Mouse (Mus musculus) heart, embryonic 16.5 days (tissue): ENCODE data around the gene Grm8. TPM values are rescaled to one million over a fixed set of nuclear protein-coding genes. Genes with fewer than 3 reads are reported as not detected.

Experiments used
- ATAC-seq: fragments of 200-750 bp; cut with Nextera tagmentation; replicated peaks from 2 replicates; pipeline ENCODE4 v1.8.0; 2017; ENCODE audit warnings: moderate number of reproducible peaks; ENCODE audit not compliant: insufficient read depth, low FRiP score; ENCODE audit errors: extremely low read depth
- H3K27ac ChIP-seq: fragments of 300-500 bp; sonication (generic); 2 replicates; pipeline ENCODE4 v1.5.1; 2014; ENCODE audit warnings: mild to moderate bottlenecking, low read length, control low read depth, moderate library complexity
- H3K27me3 ChIP-seq: fragments of 300-500 bp; sonication (generic); 2 replicates; pipeline ENCODE4 v1.6.1; 2014; ENCODE audit warnings: low read length, mixed read lengths; ENCODE audit not compliant: control insufficient read depth, insufficient read depth
- H3K36me3 ChIP-seq: fragments of 300-500 bp; sonication (generic); 2 replicates; pipeline ENCODE4 v1.6.1; 2014; ENCODE audit not compliant: control insufficient read depth, insufficient read depth
- H3K4me1 ChIP-seq: fragments of 300-500 bp; sonication (generic); 2 replicates; pipeline ENCODE4 v1.6.1; 2014; ENCODE audit warnings: low read length, mixed read lengths; ENCODE audit not compliant: control insufficient read depth, insufficient read depth
- H3K4me2 ChIP-seq: fragments of 300-500 bp; sonication (generic); 2 replicates; pipeline ENCODE4 v1.6.1; 2014; ENCODE audit warnings: low read depth, mild to moderate bottlenecking, control low read depth, low read length
- H3K4me3 ChIP-seq: fragments of 300-500 bp; sonication (generic); 2 replicates; pipeline ENCODE4 v1.5.1; 2014; ENCODE audit warnings: mild to moderate bottlenecking, control low read depth, low read length
- H3K9ac ChIP-seq: fragments of 300-500 bp; sonication (generic); 2 replicates; pipeline ENCODE4 v1.6.1; 2014; ENCODE audit warnings: low read length, control low read depth
- H3K9me3 ChIP-seq: fragments of 300-500 bp; sonication (generic); replicated peaks from 2 replicates; pipeline ENCODE4 v1.6.1; 2016; ENCODE audit warnings: low read length; ENCODE audit not compliant: control insufficient read depth
- WGBS: fragments of 180-500 bp; shearing (Covaris S2); extraction: QIAGEN DNeasy Blood & Tissue Kit; methylation state at CpG from one replicate; pipeline ENCODE4 v1.1.7; 2014; 5-methylcytosine and 5-hydroxymethylcytosine counted together
- polyA plus RNA-seq: library from polyadenylated mRNA; unstranded; fragments of >200 nt; fragmentation: Nextera tagmentation; extraction: Ambion mirVana; gene quantifications from 2 replicates; pipeline ENCODE4 v1.2.1, GENCODE M21; 2015

Gene Grm8
- polyA plus RNA-seq, 1 experiment from 2014 or later, result 0.25 TPM

DNA sequence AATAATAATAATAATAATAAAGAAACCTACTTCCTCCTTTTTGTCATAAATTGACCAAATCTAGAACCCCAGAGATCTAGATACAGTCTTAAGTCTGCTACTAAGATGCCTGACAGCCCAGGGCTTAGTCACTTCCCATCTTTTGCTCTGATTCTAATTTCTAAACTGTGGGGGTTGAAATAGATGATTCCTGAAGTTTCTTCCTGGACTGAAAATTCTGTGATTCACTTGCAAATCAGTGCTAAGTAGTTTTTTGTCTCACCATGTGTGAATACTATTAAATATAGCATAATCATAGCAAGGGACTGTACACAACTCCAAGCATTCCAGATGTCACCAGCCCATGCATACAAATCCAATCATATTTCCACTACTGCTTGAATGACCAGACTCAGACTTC is 44.0 kb downstream of the Grm8 start:
- Histone ChIP-seq H3K9me3 (no peaks in the 10 kb centered on the region), H3K36me3 (no peaks in the 10 kb centered on the region), H3K4me2 (no peak overlapping the region), H3K4me3 (no peak overlapping the region), H3K4me1 (no peaks in the 10 kb centered on the region), H3K9ac (no peak overlapping the region), H3K27me3 (no peaks in the 10 kb centered on the region), H3K27ac (no peak overlapping the region)
- ATAC-seq, result no peak

DNA sequence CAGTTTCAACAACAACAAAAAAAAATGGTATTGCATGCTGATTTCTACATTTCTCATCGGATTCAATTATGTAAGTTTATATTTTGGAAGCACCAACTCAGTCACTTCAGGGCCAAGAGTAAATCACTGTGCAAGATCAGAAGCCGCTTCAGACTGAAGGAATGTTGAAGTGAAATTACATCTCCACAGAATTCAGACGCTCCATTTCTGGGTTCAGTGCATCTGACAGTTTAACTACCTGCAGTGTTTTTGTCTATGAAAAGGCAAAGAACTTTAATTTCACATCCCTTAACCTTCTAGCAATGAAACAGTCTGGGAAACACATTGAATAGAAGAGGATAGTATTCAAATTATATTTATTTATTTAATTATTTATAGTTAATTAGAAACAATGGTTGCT is 59.4 kb downstream of the Grm8 start:
- H3K27me3 ChIP-seq, result no peaks in the 10 kb centered on the region
- no peaks in the 10 kb centered on the region for H3K9me3 ChIP-seq
- WGBS, result 80% methylated on average over 3 of the region's 3 CpGs
- H3K36me3 ChIP-seq, result no peaks in the 10 kb centered on the region
- H3K4me2 ChIP-seq, result no peak overlapping the region
- H3K27ac ChIP-seq, result no peak overlapping the region
- H3K9ac ChIP-seq, result no peak overlapping the region
- H3K4me1 ChIP-seq, result no peaks in the 10 kb centered on the region
- no peak for ATAC-seq
- no peak overlapping the region for H3K4me3 ChIP-seq

DNA sequence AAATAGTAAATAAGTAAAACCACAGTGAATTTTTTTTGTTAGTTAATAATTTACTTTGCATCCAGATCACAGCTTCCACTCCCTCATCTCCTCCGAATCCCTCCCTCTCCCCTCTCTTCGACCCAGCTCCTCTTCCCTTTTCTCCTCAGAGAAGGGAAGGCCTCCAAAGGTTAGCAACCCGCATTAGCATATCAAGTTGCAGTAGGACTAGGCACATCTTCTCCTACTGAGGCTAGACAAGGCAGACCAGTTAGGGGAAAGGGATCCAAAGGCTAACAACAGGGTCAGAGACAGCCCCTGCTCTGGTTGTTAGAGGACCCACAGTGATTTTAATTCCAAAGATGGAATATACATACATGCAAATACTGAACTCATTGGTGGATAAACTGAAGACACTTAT is 60.5 kb downstream of the Grm8 start:
- H3K9me3 ChIP-seq, result no peaks in the 10 kb centered on the region
- no peak overlapping the region for H3K4me3 ChIP-seq
- no peak overlapping the region for H3K9ac ChIP-seq
- H3K27me3 ChIP-seq, result no peaks in the 10 kb centered on the region
- WGBS, result 59% methylated on average over 3 of the region's 3 CpGs
- no peaks in the 10 kb centered on the region for H3K36me3 ChIP-seq
- H3K4me2 ChIP-seq, result no peak overlapping the region
- H3K27ac ChIP-seq, result no peak overlapping the region
- no peaks in the 10 kb centered on the region for H3K4me1 ChIP-seq
- no peak for ATAC-seq

DNA sequence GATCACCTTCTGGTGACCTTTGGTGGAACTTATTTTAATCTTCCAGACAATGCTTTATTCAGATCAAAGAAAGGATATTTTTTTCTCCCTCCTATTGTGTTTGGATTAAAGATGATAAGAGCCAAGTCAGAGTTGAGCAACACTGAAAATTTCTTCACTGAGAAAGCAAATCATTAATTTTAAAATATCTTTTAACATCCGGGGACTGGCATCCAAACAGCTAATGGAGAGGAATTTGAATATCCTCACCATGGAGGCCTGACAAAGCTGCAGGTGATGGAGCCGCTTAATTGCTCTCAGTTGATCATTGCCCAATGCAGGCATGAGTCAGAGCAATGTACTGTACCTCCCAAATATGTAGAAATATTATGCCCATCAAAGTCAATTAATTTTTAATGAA is 83.0 kb downstream of the Grm8 start:
- no peak for ATAC-seq
- 85% methylated on average over 2 of the region's 2 CpGs for WGBS

DNA sequence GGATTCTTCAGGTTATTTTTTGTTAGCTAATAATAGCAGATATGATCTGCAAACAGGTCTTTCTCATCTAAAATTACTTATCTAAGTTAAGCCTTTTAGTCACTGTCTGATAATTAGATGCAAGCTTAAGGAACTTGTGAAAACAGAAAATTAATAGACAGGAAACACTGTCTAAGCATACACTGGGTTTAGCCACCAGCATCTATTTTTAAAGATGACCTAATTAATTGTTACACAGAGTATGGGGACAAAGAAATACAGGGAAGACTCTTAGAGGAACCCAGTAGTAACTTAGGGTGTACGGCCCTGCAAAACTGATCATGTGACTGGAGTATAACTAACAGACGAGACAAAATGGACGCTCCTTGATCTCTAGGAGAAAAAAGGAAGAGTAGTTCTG is 92.6 kb downstream of the Grm8 start:
- WGBS, result 67% methylated on average over 3 of the region's 3 CpGs
- Histone ChIP-seq H3K36me3 (no peaks in the 10 kb centered on the region), H3K4me2 (no peak overlapping the region), H3K4me3 (no peak overlapping the region), H3K9me3 (no peaks in the 10 kb centered on the region), H3K27ac (no peak overlapping the region), H3K27me3 (no peaks in the 10 kb centered on the region), H3K9ac (no peak overlapping the region), H3K4me1 (no peaks in the 10 kb centered on the region)
- no peak for ATAC-seq

More for the DNA sequence above, 83.0 kb downstream of the Grm8 start:
- Histone ChIP-seq H3K9me3 (no peaks in the 10 kb centered on the region), H3K27ac (no peak overlapping the region), H3K4me2 (no peak overlapping the region), H3K36me3 (no peaks in the 10 kb centered on the region), H3K27me3 (no peaks in the 10 kb centered on the region), H3K4me3 (no peak overlapping the region), H3K9ac (no peak overlapping the region), H3K4me1 (no peaks in the 10 kb centered on the region)

DNA sequence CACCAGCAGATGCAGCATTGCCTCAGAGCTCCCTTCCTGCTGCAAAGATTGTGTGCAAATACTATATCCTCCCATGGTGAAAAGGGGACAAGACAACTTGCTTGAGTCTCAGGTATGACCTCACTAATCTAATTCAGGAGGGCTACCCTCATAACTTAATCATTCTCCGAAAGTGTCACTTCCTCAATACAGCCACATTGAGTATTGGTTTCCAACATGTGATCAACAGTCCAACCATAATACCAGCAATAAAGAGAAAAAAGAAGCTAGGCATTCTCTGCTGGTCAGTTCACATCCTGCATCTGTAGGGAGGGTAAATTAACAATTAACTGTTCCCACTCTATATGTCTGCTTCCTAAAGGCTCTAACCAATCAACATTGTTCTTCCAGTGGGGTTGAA is 94.2 kb downstream of the Grm8 start:
- Histone ChIP-seq H3K36me3 (no peaks in the 10 kb centered on the region), H3K4me1 (no peaks in the 10 kb centered on the region), H3K4me3 (no peak overlapping the region), H3K27ac (no peak overlapping the region), H3K4me2 (no peak overlapping the region), H3K9me3 (no peaks in the 10 kb centered on the region), H3K27me3 (no peaks in the 10 kb centered on the region), H3K9ac (no peak overlapping the region)
- no peak for ATAC-seq
- 86% methylated on average over 1 of the region's 1 CpGs for WGBS

DNA sequence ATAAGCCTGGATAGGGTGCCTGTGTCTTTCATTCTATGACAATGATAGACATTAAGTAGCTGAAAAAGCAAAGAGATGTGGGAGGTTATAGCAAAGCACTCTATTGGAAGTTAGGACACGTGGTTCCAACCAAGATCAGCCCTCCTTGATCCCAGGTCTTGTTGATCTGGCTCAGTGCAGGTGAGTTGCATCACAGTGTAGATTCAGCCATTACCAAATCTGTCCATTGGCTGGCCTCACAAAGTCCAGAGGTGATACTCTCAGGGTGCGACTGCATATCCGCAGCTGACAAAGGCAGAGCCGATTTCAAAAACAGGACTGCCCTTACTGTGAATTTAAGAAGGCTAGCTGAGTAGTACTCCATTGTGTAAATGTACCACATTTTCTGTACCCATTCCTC is 103.0 kb downstream of the Grm8 start:
- Histone ChIP-seq H3K27ac (no peak overlapping the region), H3K9ac (no peak overlapping the region)
- ATAC-seq, result no peak

DNA sequence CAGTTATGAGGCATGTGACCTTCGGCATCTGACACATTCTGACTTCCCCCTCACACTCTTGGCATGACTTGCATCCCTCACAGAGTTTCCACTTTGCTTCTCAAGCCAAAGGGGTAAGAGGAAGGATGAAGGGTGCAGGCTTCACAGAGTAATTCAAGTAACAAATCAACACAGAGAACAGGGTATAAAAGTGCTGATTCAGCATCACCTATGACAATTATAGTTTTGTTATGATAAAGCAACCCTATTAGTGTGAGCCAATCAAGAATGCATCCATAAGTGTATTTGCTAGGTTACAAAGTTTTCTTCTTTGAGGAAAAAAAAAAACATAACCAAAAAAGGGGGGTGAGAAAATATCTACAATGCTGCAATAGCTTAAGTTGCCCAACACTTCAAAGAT is 117.3 kb downstream of the Grm8 start:
- Histone ChIP-seq H3K36me3 (no peaks in the 10 kb centered on the region), H3K27me3 (no peaks in the 10 kb centered on the region), H3K4me1 (no peaks in the 10 kb centered on the region), H3K9me3 (no peaks in the 10 kb centered on the region), H3K9ac (no peak overlapping the region), H3K4me3 (no peak overlapping the region), H3K27ac (no peak overlapping the region), H3K4me2 (no peak overlapping the region)
- no peak for ATAC-seq
- WGBS, result 73% methylated on average over 1 of the region's 1 CpGs

More for the DNA sequence above, 103.0 kb downstream of the Grm8 start:
- Histone ChIP-seq H3K4me3 (no peak overlapping the region), H3K4me1 (no peaks in the 10 kb centered on the region), H3K4me2 (no peak overlapping the region), H3K9me3 (no peaks in the 10 kb centered on the region), H3K36me3 (no peaks in the 10 kb centered on the region), H3K27me3 (no peaks in the 10 kb centered on the region)
- 86% methylated on average over 4 of the region's 4 CpGs for WGBS

DNA sequence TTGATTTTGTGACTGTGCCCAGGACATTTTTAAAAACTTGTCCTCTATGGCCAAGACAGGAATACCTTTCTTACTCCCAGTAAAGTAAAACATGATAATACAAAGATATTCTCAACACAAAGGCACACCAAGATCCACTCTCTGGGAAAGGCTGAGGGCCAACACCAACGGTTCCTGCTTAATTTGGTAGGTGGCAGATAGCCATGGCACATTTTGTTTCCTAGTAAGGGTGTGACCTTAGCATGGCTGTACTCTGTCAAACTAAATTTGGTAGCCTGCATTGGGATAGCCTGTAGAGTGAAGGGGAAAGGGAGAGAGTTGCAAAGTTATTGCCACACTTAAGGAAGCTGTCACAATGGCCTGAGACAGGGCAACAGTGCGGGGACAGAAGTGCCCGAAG is 128.0 kb downstream of the Grm8 start:
- WGBS, result 69% methylated on average over 3 of the region's 3 CpGs
- no peak overlapping the region for H3K9ac ChIP-seq
- no peaks in the 10 kb centered on the region for H3K4me1 ChIP-seq
- no peaks in the 10 kb centered on the region for H3K27me3 ChIP-seq
- no peak overlapping the region for H3K4me2 ChIP-seq
- H3K27ac ChIP-seq, result no peak overlapping the region
- no peaks in the 10 kb centered on the region for H3K9me3 ChIP-seq
- H3K4me3 ChIP-seq, result no peak overlapping the region
- no peaks in the 10 kb centered on the region for H3K36me3 ChIP-seq
- no peak for ATAC-seq

DNA sequence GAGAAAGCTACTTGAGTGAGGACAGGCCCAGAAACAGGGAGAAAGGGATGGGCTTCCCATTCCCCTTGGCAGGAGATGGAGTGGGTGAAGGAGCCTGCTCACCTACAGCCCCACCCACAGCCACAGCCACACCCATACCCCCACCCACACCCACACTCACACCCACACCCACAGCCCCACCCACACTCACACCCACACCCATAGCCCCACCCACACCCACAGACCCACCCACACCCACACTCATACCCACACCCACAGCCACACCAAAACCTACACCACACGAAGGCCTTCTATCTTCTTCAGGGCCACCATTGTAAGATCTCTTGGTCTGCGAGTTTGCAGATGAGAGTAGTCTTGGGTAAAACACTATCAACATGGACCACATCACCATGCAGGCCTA is 137.7 kb downstream of the Grm8 start:
- Histone ChIP-seq H3K4me1 (no peaks in the 10 kb centered on the region), H3K9me3 (no peaks in the 10 kb centered on the region), H3K4me2 (no peak overlapping the region), H3K4me3 (no peak overlapping the region), H3K27ac (no peak overlapping the region), H3K9ac (no peak overlapping the region), H3K27me3 (no peaks in the 10 kb centered on the region), H3K36me3 (no peaks in the 10 kb centered on the region)
- 92% methylated on average over 2 of the region's 2 CpGs for WGBS
- no peak for ATAC-seq
